Mouse (Mus musculus) forebrain, embryonic 16.5 days (tissue): Measurements from ENCODE around the gene Col4a3bp. TPM values are rescaled to one million over a fixed set of nuclear protein-coding genes. Genes with fewer than 3 reads are reported as not detected.

ENCODE experiments used
- ATAC-seq: fragments of 200-750 bp; cut with Nextera tagmentation; 2 replicates; pipeline ENCODE4 v1.8.0; 2017; ENCODE audit warnings: mild to moderate bottlenecking, moderate library complexity
- H3K27ac ChIP-seq: fragments of 300-500 bp; sonication (generic); 2 replicates; pipeline ENCODE4 v1.5.1; 2014; ENCODE audit warnings: low read length, control low read depth
- H3K27me3 ChIP-seq: fragments of 300-500 bp; sonication (generic); replicated peaks from 2 replicates; pipeline ENCODE4 v1.6.1; 2014; ENCODE audit warnings: low read length; ENCODE audit not compliant: control insufficient read depth, insufficient read depth
- H3K36me3 ChIP-seq: fragments of 300-500 bp; sonication (generic); 2 replicates; pipeline ENCODE4 v1.6.1; 2014; ENCODE audit not compliant: control insufficient read depth, insufficient read depth
- H3K4me1 ChIP-seq: fragments of 300-500 bp; sonication (generic); replicated peaks from 2 replicates; pipeline ENCODE4 v1.6.1; 2014; ENCODE audit warnings: low read length; ENCODE audit not compliant: control insufficient read depth, insufficient read depth
- H3K4me2 ChIP-seq: fragments of 300-500 bp; sonication (generic); 2 replicates; pipeline ENCODE4 v1.6.1; 2014; ENCODE audit warnings: mild to moderate bottlenecking, low read length, control low read depth
- H3K4me3 ChIP-seq: fragments of 300-500 bp; sonication (generic); replicated peaks from 2 replicates; pipeline ENCODE4 v1.5.1; 2014; ENCODE audit warnings: mild to moderate bottlenecking, low read length, control low read depth
- H3K9ac ChIP-seq: fragments of 300-500 bp; sonication (generic); replicated peaks from 2 replicates; pipeline ENCODE4 v1.6.1; 2014; ENCODE audit warnings: low read depth, low read length, control low read depth
- H3K9me3 ChIP-seq: fragments of 300-500 bp; sonication (generic); 2 replicates; pipeline ENCODE4 v1.6.1; 2016; ENCODE audit warnings: low read length; ENCODE audit not compliant: control insufficient read depth
- WGBS: fragments of 180-500 bp; shearing (Covaris S2); extraction: QIAGEN DNeasy Blood & Tissue Kit; methylation state at CpG from one replicate; pipeline ENCODE4 v1.1.7; 2014; 5-methylcytosine and 5-hydroxymethylcytosine counted together
- polyA plus RNA-seq: library from polyadenylated mRNA; unstranded; fragments of >200 nt; fragmentation: Nextera tagmentation; extraction: Ambion mirVana; gene quantifications from 2 replicates; pipeline ENCODE4 v1.2.1, GENCODE M21; 2015

Col4a3bp gene
- polyA plus RNA-seq, 1 experiment from 2014 or later = 9.6 TPM

- no peak for ATAC-seq
- H3K27ac ChIP-seq = no peak overlapping the region
- whole genome bisulfite sequencing = 40% methylated on average over 6 of the region's 6 CpGs
- H3K4me1 ChIP-seq = no peaks in the 10 kb centered on the region
- no peak overlapping the region for H3K4me3 ChIP-seq
- no peak overlapping the region for H3K4me2 ChIP-seq
- no peaks in the 10 kb centered on the region for H3K27me3 ChIP-seq
- no peaks in the 10 kb centered on the region for H3K9me3 ChIP-seq
- no peak overlapping the region for H3K9ac ChIP-seq
- H3K36me3 ChIP-seq = no peaks in the 10 kb centered on the region
These were observed 25.6 kb downstream of the Col4a3bp start for GRCm38 (mm10) chr13:96567977-96568376.

GRCm38 (mm10) chr13:96570313-96571015 is 28.0 kb downstream of the Col4a3bp start:
- no peak overlapping the region for H3K4me3 ChIP-seq
- H3K9me3 ChIP-seq = no peaks in the 10 kb centered on the region
- H3K4me1 ChIP-seq = no peaks in the 10 kb centered on the region
- H3K36me3 ChIP-seq = no peaks in the 10 kb centered on the region
- H3K9ac ChIP-seq = no peak overlapping the region
- H3K27ac ChIP-seq = no peak overlapping the region
- no peak for ATAC-seq
- WGBS = 80% methylated on average over 10 of the region's 10 CpGs
- H3K27me3 ChIP-seq = no peaks in the 10 kb centered on the region
- H3K4me2 ChIP-seq = no peak overlapping the region

GRCm38 (mm10) chr13:96571016-96571361 is 28.6 kb downstream of the Col4a3bp start:
- Histone ChIP-seq H3K4me1 (no peaks in the 10 kb centered on the region), H3K4me2 (no peak overlapping the region), H3K9ac (no peak overlapping the region), H3K4me3 (no peak overlapping the region), H3K27ac (no peak overlapping the region), H3K9me3 (no peaks in the 10 kb centered on the region), H3K36me3 (no peaks in the 10 kb centered on the region), H3K27me3 (no peaks in the 10 kb centered on the region)
- no peak for ATAC-seq
- WGBS = 56% methylated on average over 6 of the region's 6 CpGs

GRCm38 (mm10) chr13:96574170-96574569 is 31.8 kb downstream of the Col4a3bp start:
- no peaks in the 10 kb centered on the region for H3K4me1 ChIP-seq
- H3K27ac ChIP-seq = no peak overlapping the region

GRCm38 (mm10) chr13:96579104-96579503 is 36.7 kb downstream of the Col4a3bp start:
- H3K9me3 ChIP-seq = no peaks in the 10 kb centered on the region
- H3K9ac ChIP-seq = no peak overlapping the region
- no peaks in the 10 kb centered on the region for H3K27me3 ChIP-seq
- no peak overlapping the region for H3K4me3 ChIP-seq
- 85% methylated on average over 2 of the region's 2 CpGs for WGBS
- ATAC-seq = no peak
- H3K27ac ChIP-seq = no peak overlapping the region
- no peak overlapping the region for H3K4me2 ChIP-seq
- no peaks in the 10 kb centered on the region for H3K4me1 ChIP-seq
- no peaks in the 10 kb centered on the region for H3K36me3 ChIP-seq

More at GRCm38 (mm10) chr13:96574170-96574569, 31.8 kb downstream of the Col4a3bp start:
- no peak overlapping the region for H3K4me2 ChIP-seq
- no peak overlapping the region for H3K9ac ChIP-seq
- H3K4me3 ChIP-seq = no peak overlapping the region
- H3K9me3 ChIP-seq = no peaks in the 10 kb centered on the region
- H3K36me3 ChIP-seq = no peaks in the 10 kb centered on the region
- 90% methylated on average over 2 of the region's 2 CpGs for WGBS
- H3K27me3 ChIP-seq = no peaks in the 10 kb centered on the region
- ATAC-seq = no peak

GRCm38 (mm10) chr13:96579979-96580378 is 37.6 kb downstream of the Col4a3bp start:
- WGBS = 37% methylated on average over 1 of the region's 1 CpGs

GRCm38 (mm10) chr13:96584201-96584600 is 41.8 kb downstream of the Col4a3bp start:
- H3K4me1 ChIP-seq = no peaks in the 10 kb centered on the region
- H3K36me3 ChIP-seq = no peaks in the 10 kb centered on the region
- H3K27ac ChIP-seq = no peak overlapping the region
- H3K9ac ChIP-seq = no peak overlapping the region
- 93% methylated on average over 2 of the region's 2 CpGs for WGBS
- H3K9me3 ChIP-seq = no peaks in the 10 kb centered on the region
- no peak overlapping the region for H3K4me2 ChIP-seq
- ATAC-seq = no peak
- no peak overlapping the region for H3K4me3 ChIP-seq
- H3K27me3 ChIP-seq = no peaks in the 10 kb centered on the region

More at GRCm38 (mm10) chr13:96579979-96580378, 37.6 kb downstream of the Col4a3bp start:
- Histone ChIP-seq H3K4me2 (no peak overlapping the region), H3K36me3 (no peaks in the 10 kb centered on the region), H3K4me3 (no peak overlapping the region), H3K4me1 (no peaks in the 10 kb centered on the region), H3K27me3 (no peaks in the 10 kb centered on the region), H3K9me3 (no peaks in the 10 kb centered on the region), H3K9ac (no peak overlapping the region), H3K27ac (no peak overlapping the region)
- no peak for ATAC-seq

- Histone ChIP-seq H3K27ac (no peak overlapping the region), H3K9ac (no peak overlapping the region), H3K4me3 (no peak overlapping the region), H3K36me3 (no peaks in the 10 kb centered on the region), H3K4me2 (no peak overlapping the region), H3K9me3 (no peaks in the 10 kb centered on the region), H3K4me1 (no peaks in the 10 kb centered on the region), H3K27me3 (no peaks in the 10 kb centered on the region)
- no peak for ATAC-seq
- 96% methylated on average over 5 of the region's 5 CpGs for WGBS
These were observed 44.1 kb downstream of the Col4a3bp start for GRCm38 (mm10) chr13:96586540-96586939.

GRCm38 (mm10) chr13:96588642-96589041 is 46.2 kb downstream of the Col4a3bp start:
- no peak overlapping the region for H3K27ac ChIP-seq
- H3K27me3 ChIP-seq = no peaks in the 10 kb centered on the region
- H3K4me1 ChIP-seq = no peaks in the 10 kb centered on the region
- no peaks in the 10 kb centered on the region for H3K9me3 ChIP-seq
- WGBS = 59% methylated on average over 1 of the region's 1 CpGs
- no peak for ATAC-seq
- H3K4me2 ChIP-seq = no peak overlapping the region
- no peak overlapping the region for H3K9ac ChIP-seq
- H3K36me3 ChIP-seq = no peaks in the 10 kb centered on the region
- no peak overlapping the region for H3K4me3 ChIP-seq

- Histone ChIP-seq H3K36me3 (0 out of 2 replicates have a peak, but pooled peaks cover under 1% of the 10 kb centered on the region), H3K9me3 (no peaks in the 10 kb centered on the region), H3K27ac (no peak overlapping the region), H3K4me3 (no peak overlapping the region), H3K4me1 (no peaks in the 10 kb centered on the region), H3K9ac (no peak overlapping the region), H3K27me3 (no peaks in the 10 kb centered on the region), H3K4me2 (no peak overlapping the region)
- WGBS = 3% methylated on average over 1 of the region's 1 CpGs
- no peak for ATAC-seq
These were observed 51.2 kb downstream of the Col4a3bp start for GRCm38 (mm10) chr13:96593621-96594020.
